Mouse (Mus musculus) E14TG2a.4 (cell line): ENCODE results near the gene Ctnna3.

Experiments
- CTCF ChIP-seq: conservative IDR thresholded peaks from 2 replicates; pipeline ENCODE4 v1.5.1; 2014; ENCODE audit warnings: low read length
- NANOG ChIP-seq: IDR thresholded peaks from 2 replicates; pipeline ENCODE4 v1.6.1; 2014; ENCODE audit warnings: borderline replicate concordance, low read length, mixed read lengths
- POU5F1 ChIP-seq: IDR thresholded peaks from 2 replicates; pipeline ENCODE4 v1.6.1; 2014; ENCODE audit warnings: low read length, borderline replicate concordance

- TF ChIP-seq CTCF = no peak
- TF ChIP-seq POU5F1 = no peak
- no peak for TF ChIP-seq NANOG
Measured at GRCm38 (mm10) chr10:63894612-63895011, 464.7 kb downstream of the Ctnna3 start.
